Mouse (Mus musculus) forebrain, embryonic 13.5 days (tissue): ENCODE results near the gene Ap1ar. TPM values are rescaled to one million over a fixed set of nuclear protein-coding genes. Genes with fewer than 3 reads are reported as not detected.

Experiments
- ATAC-seq: fragments of 200-750 bp; cut with Nextera tagmentation; 2 replicates; pipeline ENCODE4 v1.8.0; 2017
- H3K27ac ChIP-seq: fragments of 300-500 bp; sonication (generic); 2 replicates; pipeline ENCODE4 v1.5.1; 2015; ENCODE audit warnings: inconsistent platforms, mild to moderate bottlenecking, moderate library complexity
- H3K27me3 ChIP-seq: fragments of 300-500 bp; sonication (generic); 2 replicates; pipeline ENCODE4 v1.6.1; 2015; ENCODE audit warnings: mild to moderate bottlenecking, inconsistent platforms
- H3K36me3 ChIP-seq: fragments of 300-500 bp; sonication (generic); 2 replicates; pipeline ENCODE4 v1.6.1; 2015; ENCODE audit warnings: mild to moderate bottlenecking, inconsistent platforms; ENCODE audit not compliant: poor library complexity, severe bottlenecking
- H3K4me1 ChIP-seq: fragments of 300-500 bp; sonication (generic); 2 replicates; pipeline ENCODE4 v1.6.1; 2015; ENCODE audit warnings: inconsistent platforms
- H3K4me2 ChIP-seq: fragments of 300-500 bp; sonication (generic); 2 replicates; pipeline ENCODE4 v1.6.1; 2015; ENCODE audit warnings: inconsistent platforms, mild to moderate bottlenecking, moderate library complexity
- H3K4me3 ChIP-seq: fragments of 300-500 bp; sonication (generic); 2 replicates; pipeline ENCODE4 v1.5.1; 2015; ENCODE audit warnings: mild to moderate bottlenecking, inconsistent platforms
- H3K9ac ChIP-seq: fragments of 300-500 bp; sonication (generic); 2 replicates; pipeline ENCODE4 v1.6.1; 2015; ENCODE audit warnings: mild to moderate bottlenecking, inconsistent platforms
- H3K9me3 ChIP-seq: fragments of 300-500 bp; sonication (generic); replicated peaks from 2 replicates; pipeline ENCODE4 v1.6.1; 2016; ENCODE audit warnings: inconsistent platforms
- WGBS: fragments of 180-500 bp; shearing (Covaris S2); methylation state at CpG from one replicate; pipeline ENCODE4 v1.1.7; 2015; 5-methylcytosine and 5-hydroxymethylcytosine counted together
- polyA plus RNA-seq: library from polyadenylated mRNA; unstranded; fragments of >200 nt; fragmentation: Nextera tagmentation; extraction: Ambion mirVana; gene quantifications from 2 replicates; pipeline ENCODE4 v1.2.1, GENCODE M21; 2015

Gene Ap1ar
- polyA plus RNA-seq, 1 experiment from 2014 or later = 62.3 TPM

DNA sequence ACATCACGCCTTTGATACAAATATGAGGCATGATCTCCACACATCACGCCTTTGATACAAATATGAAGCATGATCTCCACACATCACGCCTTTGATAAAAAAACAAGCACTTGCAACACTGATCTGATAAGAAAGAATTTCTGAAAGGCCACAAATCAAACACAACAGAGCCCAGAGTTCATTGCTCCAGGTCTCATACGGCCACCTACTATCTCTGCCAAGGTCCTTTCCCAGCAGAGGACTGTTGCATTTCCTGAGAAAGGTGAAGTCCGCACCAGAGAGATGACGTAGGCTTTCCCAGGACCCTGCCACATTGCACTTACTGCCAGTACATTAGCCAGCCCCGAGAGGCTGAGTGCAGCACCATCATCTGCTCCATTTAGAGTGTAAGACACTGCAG lies 28.2 kb downstream of the Ap1ar start:
- Histone ChIP-seq H3K36me3 (peaks cover 76% of the 10 kb centered on the region), H3K9ac (no peak overlapping the region), H3K4me1 (peaks cover 8% of the 10 kb centered on the region; the same call in 1 of the 2 replicates), H3K4me3 (no peak overlapping the region), H3K4me2 (no peak overlapping the region), H3K9me3 (no peaks in the 10 kb centered on the region), H3K27ac (no peak overlapping the region), H3K27me3 (no peaks in the 10 kb centered on the region)
- ATAC-seq = no peak
- WGBS = 93% methylated on average over 7 of the region's 7 CpGs

DNA sequence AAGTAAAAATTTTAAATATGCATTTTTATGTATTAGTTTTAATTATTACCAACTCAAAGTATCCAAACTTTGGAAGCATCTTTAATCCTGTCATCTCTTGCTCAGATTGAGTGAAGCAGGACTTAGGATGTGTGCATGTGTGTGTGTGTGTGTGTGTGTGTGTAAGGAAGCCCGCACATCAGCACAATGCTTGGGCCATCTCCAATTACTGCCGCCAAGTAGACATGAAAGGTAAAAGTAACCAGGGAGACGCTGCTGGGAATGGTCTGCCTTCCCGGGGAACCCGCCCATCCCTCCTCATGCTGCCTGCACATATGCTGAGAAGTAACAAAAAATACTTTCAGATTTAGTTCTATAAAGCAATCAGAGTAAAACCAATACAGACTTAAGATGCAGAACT lies 29.5 kb downstream of the Ap1ar start:
- Histone ChIP-seq H3K9me3 (no peaks in the 10 kb centered on the region), H3K27me3 (no peaks in the 10 kb centered on the region), H3K4me1 (peaks cover 10% of the 10 kb centered on the region), H3K4me3 (no peak overlapping the region), H3K27ac (no peak overlapping the region), H3K9ac (no peak overlapping the region), H3K4me2 (no peak overlapping the region), H3K36me3 (peaks cover 64% of the 10 kb centered on the region)
- no peak; the same call in 1 of the 2 replicates for ATAC-seq
- 31% methylated on average over 5 of the region's 5 CpGs for WGBS

DNA sequence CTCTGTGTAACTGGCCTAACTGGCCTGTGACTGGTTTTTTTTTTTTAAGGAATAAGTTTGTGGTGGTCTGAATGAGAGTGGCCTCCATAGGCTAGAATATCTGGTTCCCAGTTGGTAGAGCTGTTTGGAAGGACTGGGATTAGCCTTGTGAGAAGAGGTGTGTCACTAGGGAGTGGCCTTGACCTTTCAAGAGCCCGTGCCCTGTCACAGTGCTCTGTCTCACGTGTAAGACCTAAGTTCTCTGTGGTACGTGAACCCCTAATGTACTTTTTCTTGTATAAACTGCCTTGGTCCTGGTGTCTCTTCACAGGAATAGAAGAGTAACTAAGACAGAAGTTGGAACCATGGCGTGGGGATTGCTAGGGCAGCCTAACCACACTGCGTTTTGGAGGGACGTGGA lies 31.3 kb downstream of the Ap1ar start:
- Histone ChIP-seq H3K9me3 (no peaks in the 10 kb centered on the region), H3K27me3 (no peaks in the 10 kb centered on the region), H3K9ac (no peak overlapping the region), H3K4me3 (no peak overlapping the region), H3K36me3 (peaks cover 47% of the 10 kb centered on the region), H3K4me2 (no peak overlapping the region), H3K27ac (0 out of 2 replicates have a peak overlapping the region, but pooled peaks have one; percentile 44), H3K4me1 (peaks cover 11% of the 10 kb centered on the region)
- no peak for ATAC-seq
- WGBS = 90% methylated on average over 6 of the region's 6 CpGs

DNA sequence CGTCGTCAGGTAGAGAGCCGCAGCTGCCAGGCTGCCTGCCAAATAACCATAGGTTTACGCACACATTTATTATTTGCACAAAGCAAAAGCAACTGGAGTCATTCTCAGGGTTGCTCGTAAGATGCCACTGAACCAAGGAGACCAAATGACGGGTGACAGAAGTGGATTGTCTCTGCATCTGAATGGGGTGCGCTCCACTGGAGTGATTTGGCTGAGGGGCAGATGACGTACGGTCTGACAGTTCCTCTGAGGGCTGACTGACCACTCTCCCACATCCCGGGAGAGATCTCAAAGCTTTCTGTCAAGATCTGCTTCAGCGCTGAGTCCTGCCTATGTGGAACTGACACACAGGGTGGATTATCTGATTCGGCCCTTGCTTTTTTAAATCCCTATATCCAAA lies 32.3 kb downstream of the Ap1ar start:
- Histone ChIP-seq H3K27me3 (no peaks in the 10 kb centered on the region), H3K4me1 (peaks cover 11% of the 10 kb centered on the region), H3K9me3 (no peaks in the 10 kb centered on the region), H3K9ac (no peak overlapping the region), H3K27ac (no peak overlapping the region), H3K4me2 (no peak overlapping the region), H3K4me3 (no peak overlapping the region), H3K36me3 (peaks cover 40% of the 10 kb centered on the region)
- 70% methylated on average over 12 of the region's 12 CpGs for WGBS
- ATAC-seq = 0 out of 2 replicates have a peak, but pooled peaks have one; percentile 17

DNA sequence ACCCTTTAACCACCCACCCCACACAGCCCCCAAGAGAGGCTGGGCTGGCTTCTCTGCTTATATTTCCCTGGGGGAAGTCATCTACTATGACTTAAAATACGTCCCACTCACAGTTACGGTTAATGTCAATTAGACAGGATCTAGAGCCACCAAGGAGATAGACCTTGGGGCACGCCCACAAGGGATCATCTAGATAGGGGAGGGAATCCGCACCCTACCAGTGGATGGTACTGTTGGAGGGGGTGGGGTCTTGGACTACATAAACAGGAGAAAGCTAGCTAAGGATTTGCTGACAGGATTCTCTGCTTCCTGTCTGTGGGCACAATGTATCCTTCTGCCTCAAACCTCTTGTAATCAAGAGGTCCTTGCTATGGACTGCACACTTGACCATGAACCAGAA lies 32.9 kb downstream of the Ap1ar start:
- no peak overlapping the region for H3K27ac ChIP-seq

DNA sequence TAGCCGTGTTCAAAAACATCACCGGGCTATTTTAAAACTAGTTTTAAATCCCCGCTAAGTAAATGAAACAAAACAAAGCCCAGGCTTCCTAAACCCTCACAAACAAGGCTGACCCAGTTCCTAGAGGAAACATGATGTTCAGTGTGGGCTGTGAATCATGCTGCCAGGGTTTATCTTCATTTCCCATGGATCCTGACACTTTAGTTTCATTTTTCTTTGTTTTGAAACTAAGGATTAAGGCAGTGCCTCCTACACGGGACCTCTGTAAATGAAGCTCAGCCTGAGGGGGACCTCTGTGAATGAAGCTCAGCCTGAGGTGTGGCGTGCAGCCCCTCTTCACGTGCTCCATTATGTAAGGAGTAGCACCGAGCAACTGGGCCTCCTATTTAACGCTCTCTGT lies 34.5 kb downstream of the Ap1ar start:
- peaks cover 18% of the 10 kb centered on the region for H3K36me3 ChIP-seq
- H3K4me3 ChIP-seq = no peak overlapping the region
- H3K9ac ChIP-seq = no peak overlapping the region
- ATAC-seq = no peak
- no peaks in the 10 kb centered on the region for H3K9me3 ChIP-seq
- H3K27ac ChIP-seq = no peak overlapping the region
- H3K4me2 ChIP-seq = no peak overlapping the region
- H3K27me3 ChIP-seq = no peaks in the 10 kb centered on the region
- WGBS = 37% methylated on average over 8 of the region's 8 CpGs
- peaks cover 3% of the 10 kb centered on the region; the same call in 1 of the 2 replicates for H3K4me1 ChIP-seq

More for the DNA sequence above, 32.9 kb downstream of the Ap1ar start:
- H3K4me1 ChIP-seq = peaks cover 11% of the 10 kb centered on the region
- H3K27me3 ChIP-seq = no peaks in the 10 kb centered on the region
- H3K9me3 ChIP-seq = no peaks in the 10 kb centered on the region
- H3K4me3 ChIP-seq = no peak overlapping the region
- 91% methylated on average over 4 of the region's 4 CpGs for WGBS
- H3K36me3 ChIP-seq = peaks cover 34% of the 10 kb centered on the region
- ATAC-seq = no peak
- H3K9ac ChIP-seq = no peak overlapping the region
- no peak overlapping the region for H3K4me2 ChIP-seq

DNA sequence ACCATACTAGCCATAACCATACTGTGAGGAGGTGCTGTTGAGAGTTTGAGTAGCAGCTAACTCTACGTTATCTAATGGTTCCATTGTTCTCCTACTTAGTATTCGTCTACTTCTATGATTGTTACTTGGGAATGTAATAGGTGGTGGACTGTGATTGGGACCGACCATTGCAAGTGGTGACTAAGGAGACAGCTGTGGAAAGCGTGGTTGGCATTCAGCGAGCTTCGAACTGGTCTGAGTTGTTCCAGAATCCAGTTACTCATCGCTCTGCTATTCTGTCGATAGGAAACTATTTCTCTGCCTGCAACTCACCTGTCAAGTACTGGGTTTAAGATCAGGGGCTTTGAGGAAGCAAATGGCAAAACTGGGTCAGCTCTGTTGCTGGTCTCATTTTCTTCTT lies 36.2 kb downstream of the Ap1ar start:
- H3K36me3 ChIP-seq = peaks cover 8% of the 10 kb centered on the region
- peaks cover 3% of the 10 kb centered on the region; the same call in 1 of the 2 replicates for H3K4me1 ChIP-seq
- 92% methylated on average over 8 of the region's 8 CpGs for WGBS
- no peak overlapping the region for H3K9ac ChIP-seq
- H3K4me3 ChIP-seq = no peak overlapping the region
- no peaks in the 10 kb centered on the region for H3K9me3 ChIP-seq
- no peaks in the 10 kb centered on the region for H3K27me3 ChIP-seq
- no peak for ATAC-seq
- no peak overlapping the region for H3K4me2 ChIP-seq
- no peak overlapping the region for H3K27ac ChIP-seq

DNA sequence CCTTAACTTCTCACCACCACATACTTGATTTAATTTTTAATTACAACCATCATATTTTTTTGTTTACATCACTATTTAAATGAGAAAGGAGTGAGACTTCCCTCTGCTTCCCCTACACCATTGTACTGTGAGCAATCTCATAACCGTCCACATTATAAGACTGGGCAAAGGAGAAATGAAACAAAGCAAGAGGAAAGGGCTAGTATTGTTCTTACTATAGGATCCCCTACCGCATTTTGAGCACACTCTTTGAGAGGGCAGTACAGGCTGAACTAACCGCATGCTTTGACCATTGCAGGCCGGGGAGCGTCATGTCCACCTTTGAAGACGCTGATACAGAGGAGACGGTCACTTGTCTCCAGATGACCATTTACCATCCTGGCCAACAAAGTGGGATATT lies 41.1 kb downstream of the Ap1ar start:
- Histone ChIP-seq H3K4me3 (no peak overlapping the region), H3K4me1 (peaks cover under 1% of the 10 kb centered on the region; the same call in 1 of the 2 replicates), H3K27ac (no peak overlapping the region), H3K4me2 (no peak overlapping the region), H3K9me3 (0 out of 2 replicates have a peak, but pooled peaks cover 2% of the 10 kb centered on the region), H3K9ac (no peak overlapping the region), H3K36me3 (no peaks in the 10 kb centered on the region), H3K27me3 (peaks cover 10% of the 10 kb centered on the region)
- ATAC-seq = no peak
- WGBS = 96% methylated on average over 7 of the region's 7 CpGs

DNA sequence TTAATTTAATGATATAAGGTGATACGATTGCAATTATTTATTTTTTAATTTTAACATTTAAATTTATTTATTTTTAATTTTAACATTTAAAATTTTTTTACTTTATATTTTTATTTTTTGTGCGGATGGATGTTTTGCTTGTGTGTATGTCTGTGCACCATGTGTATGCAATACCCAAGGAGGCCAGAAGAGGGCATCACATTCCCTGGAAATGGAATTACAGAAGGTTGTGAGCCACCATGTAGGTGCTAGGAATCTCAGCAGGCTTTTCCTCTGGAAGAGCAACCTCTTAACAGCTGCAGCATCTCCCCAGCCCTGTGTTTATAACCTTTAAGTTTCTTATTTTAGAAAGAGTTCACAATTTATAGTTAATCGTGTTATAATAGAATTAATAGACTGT lies 41.6 kb downstream of the Ap1ar start:
- Histone ChIP-seq H3K9ac (no peak overlapping the region), H3K4me2 (no peak overlapping the region), H3K4me3 (no peak overlapping the region), H3K27ac (no peak overlapping the region), H3K36me3 (no peaks in the 10 kb centered on the region), H3K4me1 (peaks cover 6% of the 10 kb centered on the region; the same call in 1 of the 2 replicates), H3K9me3 (0 out of 2 replicates have a peak, but pooled peaks cover 2% of the 10 kb centered on the region), H3K27me3 (peaks cover 14% of the 10 kb centered on the region)
- 99% methylated on average over 3 of the region's 3 CpGs for WGBS
- ATAC-seq = no peak

DNA sequence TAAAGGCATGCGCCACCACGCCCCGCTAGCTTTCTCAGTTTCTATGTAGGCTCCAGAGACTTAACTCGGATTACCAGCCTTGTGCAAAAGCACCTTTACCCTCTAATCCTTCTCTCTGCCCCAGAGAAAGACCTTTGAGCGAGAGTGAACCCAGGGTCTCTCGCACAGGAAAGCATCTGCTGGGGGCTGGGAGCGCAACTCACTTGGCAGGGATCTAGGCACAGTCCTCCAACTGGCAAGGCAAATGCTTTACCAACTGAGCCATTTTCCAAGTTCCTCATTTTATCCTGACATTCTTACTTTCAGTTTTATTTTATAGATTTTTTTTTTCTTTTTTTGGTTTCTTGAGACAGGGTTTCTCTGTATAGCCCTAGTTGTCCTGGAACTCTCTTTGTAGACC lies 44.3 kb downstream of the Ap1ar start:
- Histone ChIP-seq H3K4me2 (no peak overlapping the region), H3K27me3 (peaks cover 33% of the 10 kb centered on the region), H3K36me3 (no peaks in the 10 kb centered on the region), H3K4me1 (peaks cover 19% of the 10 kb centered on the region), H3K9me3 (0 out of 2 replicates have a peak, but pooled peaks cover 2% of the 10 kb centered on the region), H3K4me3 (no peak overlapping the region), H3K9ac (no peak overlapping the region), H3K27ac (no peak overlapping the region)
- WGBS = 71% methylated on average over 7 of the region's 7 CpGs
- ATAC-seq = no peak

DNA sequence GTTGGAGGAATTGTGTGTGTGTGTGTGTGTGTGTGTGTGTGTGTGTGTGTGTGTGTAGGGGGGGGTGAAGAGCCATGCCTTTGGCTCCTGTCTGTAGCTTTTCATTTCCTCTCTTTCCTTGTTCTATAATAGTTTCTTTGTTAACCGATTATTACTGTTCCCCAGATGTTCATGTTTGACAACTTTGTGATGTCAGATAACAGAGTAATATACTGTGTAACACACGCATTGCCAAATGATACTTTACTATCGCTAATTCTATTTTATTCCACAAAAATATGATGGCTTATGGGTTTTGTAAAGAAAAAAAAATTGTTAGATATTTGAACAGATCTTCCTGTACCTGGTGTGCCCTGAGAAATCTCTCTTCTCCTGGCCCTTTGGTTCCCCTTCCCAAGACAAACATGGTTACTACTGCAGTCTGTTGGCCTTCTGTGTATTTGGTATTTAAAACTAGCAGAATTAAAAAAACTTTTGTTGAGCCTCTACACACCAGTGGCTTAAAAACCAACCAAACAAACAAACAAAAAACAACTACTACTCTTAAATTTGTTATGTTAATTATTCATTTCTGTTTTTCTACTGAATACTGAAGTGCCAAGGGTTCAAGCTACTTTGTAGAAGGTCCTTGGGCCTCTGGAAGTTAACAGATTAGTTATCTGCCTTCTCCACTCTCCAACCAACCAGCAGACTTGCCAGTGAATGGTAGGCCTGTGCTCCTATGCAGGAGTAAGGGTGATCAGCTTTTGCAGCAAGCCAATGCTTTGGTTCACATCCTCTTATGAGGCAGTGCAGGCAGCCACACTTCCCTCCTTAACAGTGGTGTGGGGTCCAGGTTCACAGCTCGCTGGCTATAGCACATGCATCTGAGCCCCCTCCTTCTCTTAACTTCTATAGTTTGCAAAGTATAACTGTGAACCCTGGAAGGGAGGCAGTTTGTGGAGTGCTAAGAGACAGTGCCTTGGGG lies 45.4 kb downstream of the Ap1ar start:
- H3K27me3 ChIP-seq = peaks cover 37% of the 10 kb centered on the region
- H3K36me3 ChIP-seq = no peaks in the 10 kb centered on the region
- no peak overlapping the region for H3K27ac ChIP-seq
- peak overlapping the region; percentile 90; the same call in 1 of the 2 replicates for H3K4me2 ChIP-seq
- 0 out of 2 replicates have a peak, but pooled peaks cover 2% of the 10 kb centered on the region for H3K9me3 ChIP-seq
- no peak overlapping the region for H3K9ac ChIP-seq
- no peak for ATAC-seq
- H3K4me1 ChIP-seq = peaks cover 19% of the 10 kb centered on the region
- WGBS = 63% methylated on average over 4 of the region's 4 CpGs
- no peak overlapping the region for H3K4me3 ChIP-seq

DNA sequence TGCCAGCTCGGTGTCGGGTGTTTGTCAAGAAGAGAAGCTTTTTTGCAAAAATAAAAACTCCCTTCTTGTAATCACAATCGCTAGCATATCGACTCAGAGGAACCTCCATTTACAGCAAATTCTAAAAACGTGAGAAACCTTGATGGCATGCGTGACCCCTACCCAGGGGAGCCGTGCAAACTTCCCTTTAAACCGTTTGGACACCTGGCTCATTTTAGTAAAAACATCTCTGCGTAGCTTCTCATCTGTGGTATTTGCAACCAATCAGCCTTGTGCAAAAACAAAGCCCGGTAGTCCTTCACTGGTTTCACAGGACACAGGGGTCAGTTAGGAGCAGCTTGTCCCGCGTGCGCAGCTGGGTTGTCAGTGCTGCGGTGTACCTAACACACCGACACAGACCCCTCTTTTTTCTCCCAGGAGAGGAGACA lies 46.3 kb downstream of the Ap1ar start:
- Histone ChIP-seq H3K9ac (peak overlapping the region; percentile 70; the same call in 1 of the 2 replicates), H3K4me3 (peak overlapping the region; percentile 60), H3K9me3 (0 out of 2 replicates have a peak, but pooled peaks cover 2% of the 10 kb centered on the region), H3K4me1 (peaks cover 19% of the 10 kb centered on the region), H3K4me2 (peak overlapping the region; percentile 90), H3K27me3 (peaks cover 41% of the 10 kb centered on the region), H3K27ac (no peak overlapping the region), H3K36me3 (no peaks in the 10 kb centered on the region)
- no peak for ATAC-seq
- 4% methylated on average over 15 of the region's 15 CpGs for WGBS
